Mouse (Mus musculus): ENCODE data around the gene Arhgef17.

DNA sequence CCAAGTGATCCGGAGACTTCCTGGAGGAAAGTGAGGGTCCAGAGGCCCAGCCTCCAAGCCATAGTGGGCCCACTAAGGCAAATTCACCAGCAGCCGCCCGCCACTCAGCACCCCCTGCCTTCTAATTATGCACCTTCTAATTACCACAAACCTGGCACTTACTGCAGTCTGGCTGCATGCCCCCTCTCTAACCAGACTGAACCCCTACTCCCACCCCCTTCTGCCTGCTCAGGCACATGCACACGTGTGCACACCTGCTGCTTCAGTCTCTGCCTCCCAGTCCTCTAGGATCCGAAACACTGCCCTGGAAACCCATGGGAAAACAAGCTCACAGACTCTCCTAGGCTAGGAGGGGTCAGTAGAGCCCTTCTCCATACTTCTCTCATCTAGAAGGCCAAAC lies 77.0 kb downstream of the Arhgef17 start:
- no peak for TF ChIP-seq CTCF (conservative IDR thresholded peaks at IDR 0.05; ENCODE audit: low read length)
- TF ChIP-seq POU5F1 (IDR thresholded peaks at IDR 0.05; ENCODE audit: borderline replicate concordance, low read length), result no peak

Data from E14TG2a.4 (cell line).